Mouse (Mus musculus) E14TG2a.4 (cell line): Measurements from ENCODE around the gene Foxp1.

ENCODE experiments used
- CTCF ChIP-seq: conservative IDR thresholded peaks from 2 replicates; pipeline ENCODE4 v1.5.1; 2014; ENCODE audit warnings: low read length
- POU5F1 ChIP-seq: IDR thresholded peaks from 2 replicates; pipeline ENCODE4 v1.6.1; 2014; ENCODE audit warnings: low read length, borderline replicate concordance

- no peak for TF ChIP-seq CTCF
- no peak for TF ChIP-seq POU5F1
Measured at GRCm38 (mm10) chr6:99282866-99283657, 239.5 kb downstream of the Foxp1 start.
